Comparison of ENCODE assay signal across 21 mouse cellular contexts in genomic region chr14:22754633-22755032, GRCm38 (mm10).
"Had no signal": no experiment of that assay in that cellular context is flagged by ENCODE, and none has a peak within 500 bp of the region (broad histone marks: within the 10 kb centered on the region; RNA-seq: fewer than 3 reads in every experiment).

No protein-coding gene starts in this region.

- H3K4me1 ChIP-seq: liver, embryonic 15.5 days; midbrain, embryonic 12.5 days had no signal

- H3K27me3 ChIP-seq: liver, embryonic 15.5 days; lung, embryonic 15.5 days; neural tube, embryonic 13.5 days; neural tube, embryonic 15.5 days; stomach, embryonic 15.5 days had no signal

- ATAC-seq: liver, postnatal 0 days; lung, postnatal 0 days; midbrain, embryonic 16.5 days had no signal

- DNase-seq: liver, postnatal 0 days; lung, adult 2 months; lung, postnatal 14 days; lung, postnatal 36 days; midbrain, embryonic 14.5 days; retina, postnatal 1 day; right cerebral cortex, adult 18-20 months; right cerebral cortex, postnatal 14 days; thymus, adult 18-20 months; thymus, postnatal 14 days; thymus, postnatal 36 days had no signal

- H3K9me3 ChIP-seq: liver, embryonic 15.5 days; lung, embryonic 15.5 days; midbrain, embryonic 10.5 days; midbrain, embryonic 12.5 days; neural tube, embryonic 13.5 days; neural tube, embryonic 15.5 days; stomach, embryonic 15.5 days had no signal

- H3K36me3 ChIP-seq: liver, embryonic 15.5 days; lung, embryonic 15.5 days; midbrain, embryonic 10.5 days; midbrain, embryonic 12.5 days; neural tube, embryonic 13.5 days; neural tube, embryonic 15.5 days; stomach, embryonic 15.5 days had no signal

- H3K4me3 ChIP-seq: liver, embryonic 15.5 days; lung, embryonic 15.5 days; midbrain, embryonic 10.5 days; midbrain, embryonic 12.5 days; myocyte; neural tube, embryonic 13.5 days; neural tube, embryonic 15.5 days; stomach, embryonic 15.5 days had no signal
